Mouse (Mus musculus) retina, embryonic 14.5 days (tissue): ENCODE measurements around the gene Nit1.

Source experiments
- DNase-seq: peaks from one replicate; pipeline ENCODE4 v3.0.0-alpha.2; 2015; ENCODE audit warnings: low spot score

Gene Nit1

GRCm38 (mm10) chr1:171293906-171294297 lies 51.5 kb downstream of the Nit1 start:
- DNase-seq, result no peak

DNA sequence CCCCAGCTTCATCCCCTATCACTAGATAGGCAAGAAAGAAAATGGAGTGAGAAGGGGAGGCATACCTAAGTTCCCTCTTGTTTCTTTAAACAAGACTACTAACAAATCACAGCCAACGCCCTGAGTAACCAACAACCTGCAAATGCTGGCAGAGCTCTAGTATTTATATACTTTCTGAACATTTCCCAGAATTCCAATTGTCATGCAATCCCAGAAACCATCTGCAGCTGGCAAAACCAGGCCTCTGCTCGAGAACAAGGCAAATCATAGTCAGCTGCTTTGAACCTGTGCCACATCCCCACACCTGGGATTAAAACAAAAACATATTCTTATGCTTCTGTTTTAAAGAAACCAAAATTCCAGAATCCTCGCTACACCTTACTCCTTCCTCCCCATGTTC lies 52.1 kb downstream of the Nit1 start:
- DNase-seq, result no peak

- DNase-seq, result no peak
Observed at GRCm38 (mm10) chr1:171288328-171288727, 57.1 kb downstream of the Nit1 start.
